Mouse (Mus musculus): ENCODE data around the gene Foxp1.

DNA sequence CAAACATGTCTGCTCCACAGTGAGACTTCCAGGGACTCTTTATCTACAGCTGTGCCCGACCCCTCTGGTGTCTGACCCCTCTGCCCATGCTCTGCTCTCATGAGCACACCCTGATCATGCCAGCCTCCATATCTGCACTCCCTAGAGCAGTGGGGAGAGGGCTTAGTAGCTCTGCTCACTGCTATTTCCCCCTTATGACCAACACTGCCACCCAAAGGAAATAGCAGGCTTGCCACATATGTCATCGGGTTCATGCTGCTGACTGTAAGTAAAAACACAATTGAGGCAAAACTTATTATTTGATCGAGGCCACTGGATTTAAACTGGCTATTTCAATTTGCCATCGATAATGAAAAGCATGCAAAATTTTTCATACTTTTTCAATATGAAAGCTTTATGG lies 270.6 kb downstream of the Foxp1 start:
- TF ChIP-seq CTCF (IDR thresholded peaks at IDR 0.05; ENCODE audit: extremely low read depth, insufficient read depth, insufficient read length, insufficient replicate concordance), result no peak
- no peak for TF ChIP-seq POLR2A (IDR thresholded peaks at IDR 0.05; ENCODE audit: low read depth, low read length)
